Mouse (Mus musculus) ovary, postnatal 36 days (tissue): ENCODE data around the gene Emc10.
A peak's percentile ranks its signal among the peaks of the same experiment; 100 is the strongest.

Source experiments
- DNase-seq: peaks from one replicate; pipeline ENCODE4 v3.0.0; 2022; ENCODE audit warnings: low spot score, mixed read lengths

The Emc10 gene

GRCm38 (mm10) chr7:44525126-44525832, 28.9 kb upstream of the Emc10 start:
- peak; percentile 89 for DNase-seq

DNA sequence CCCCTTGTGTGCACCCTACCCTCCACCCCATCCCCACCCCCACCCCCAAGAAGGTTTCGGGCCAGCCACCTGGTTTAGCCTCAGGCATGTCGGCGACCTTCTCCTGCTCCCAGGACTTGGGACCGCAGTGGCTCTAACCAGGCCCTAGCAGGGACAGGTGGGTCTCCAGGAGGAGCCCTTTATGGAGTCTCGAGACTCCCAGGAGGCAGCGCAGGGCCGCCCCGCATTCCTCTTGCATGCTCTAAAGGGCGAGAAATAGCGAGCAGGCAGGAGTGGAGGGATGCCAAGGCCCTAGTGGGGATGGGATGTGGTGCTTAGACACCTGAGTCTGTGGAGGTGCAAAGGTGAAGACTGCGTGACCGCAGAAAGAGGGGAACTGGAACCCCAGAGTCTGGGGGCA, 28.2 kb upstream of the Emc10 start, which contains the start of gene Mybpc2:
Gene Mybpc2, minus strand, starts transcription at position 155 of the 400 bp plus-strand sequence.
- DNase-seq, result no peak

DNA sequence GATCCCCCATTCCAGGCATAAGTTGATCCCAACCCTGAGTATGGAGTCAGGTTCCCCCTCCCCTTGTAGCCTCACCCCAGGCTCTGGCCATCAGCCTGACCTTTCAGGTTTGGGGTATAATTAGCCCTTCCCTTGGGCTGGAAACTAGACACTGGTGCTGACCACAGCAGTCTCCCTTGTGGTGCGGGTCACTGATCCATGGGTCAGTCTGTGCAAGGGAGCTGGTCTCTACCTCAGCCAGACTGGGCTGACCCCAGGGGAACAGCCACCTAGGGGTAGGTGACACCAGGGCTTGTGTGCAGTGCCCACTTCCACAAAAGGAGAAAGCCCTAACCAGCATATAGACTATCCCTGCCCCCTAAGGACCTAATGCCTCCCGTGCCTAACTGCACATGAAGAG, 26.7 kb upstream of the Emc10 start:
- no peak for DNase-seq

- DNase-seq, result peak; percentile 53
Measured at GRCm38 (mm10) chr7:44521710-44522109, 25.4 kb upstream of the Emc10 start.

- no peak for DNase-seq
Measured at GRCm38 (mm10) chr7:44520990-44521389, 24.7 kb upstream of the Emc10 start.

GRCm38 (mm10) chr7:44519240-44519913, 23.0 kb upstream of the Emc10 start:
- no peak for DNase-seq

DNA sequence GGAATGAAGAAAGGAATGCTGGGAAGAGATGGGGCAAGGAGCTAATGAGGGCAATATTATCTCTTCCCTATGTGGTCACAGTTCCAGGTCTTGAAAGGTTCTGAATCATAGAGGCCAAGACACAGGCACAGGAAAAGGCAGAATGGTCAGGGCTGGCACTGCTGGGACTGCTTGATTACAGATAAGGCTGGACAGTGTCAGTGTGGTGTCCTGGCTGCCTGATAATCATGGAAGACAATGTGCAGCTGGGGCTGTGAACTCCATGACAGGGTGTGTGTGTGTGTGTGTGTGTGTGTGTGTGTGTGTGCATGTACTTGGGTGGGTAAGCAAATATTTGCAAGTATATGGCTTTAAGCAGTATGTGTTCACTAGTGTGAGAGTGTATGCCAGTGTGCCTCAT, 11.2 kb upstream of the Emc10 start:
- DNase-seq, result no peak

DNA sequence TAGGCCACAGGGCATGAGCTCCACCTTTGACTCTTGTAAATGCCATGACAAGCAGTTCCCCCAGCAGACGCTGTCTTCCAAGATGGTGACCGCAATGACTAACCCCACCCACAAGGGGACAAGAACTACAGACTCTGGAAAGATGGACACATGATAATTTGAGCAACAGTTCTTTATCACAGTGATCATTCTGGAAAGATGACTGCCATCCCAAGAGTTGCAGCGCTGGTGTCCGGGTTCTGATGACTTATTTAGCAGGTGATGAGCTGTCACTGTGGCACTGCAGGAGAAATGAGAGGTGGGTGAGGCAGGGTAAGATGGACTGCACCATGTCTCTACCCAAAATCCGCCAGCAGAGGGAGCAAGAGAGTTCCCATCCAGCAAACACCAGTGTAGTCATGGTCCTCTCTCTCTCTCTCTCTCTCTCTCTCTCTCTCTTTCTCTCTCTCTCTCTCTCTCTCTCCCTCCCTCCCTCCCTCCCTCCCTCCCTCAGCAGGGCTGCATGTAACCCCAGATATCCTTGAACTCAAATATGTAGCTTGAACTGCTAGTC, 5.3 kb upstream of the Emc10 start:
- DNase-seq, result peak; percentile 45

GRCm38 (mm10) chr7:44500046-44500445, 3.7 kb upstream of the Emc10 start:
- no peak for DNase-seq

GRCm38 (mm10) chr7:44498922-44499321, 2.6 kb upstream of the Emc10 start:
- no peak for DNase-seq

DNA sequence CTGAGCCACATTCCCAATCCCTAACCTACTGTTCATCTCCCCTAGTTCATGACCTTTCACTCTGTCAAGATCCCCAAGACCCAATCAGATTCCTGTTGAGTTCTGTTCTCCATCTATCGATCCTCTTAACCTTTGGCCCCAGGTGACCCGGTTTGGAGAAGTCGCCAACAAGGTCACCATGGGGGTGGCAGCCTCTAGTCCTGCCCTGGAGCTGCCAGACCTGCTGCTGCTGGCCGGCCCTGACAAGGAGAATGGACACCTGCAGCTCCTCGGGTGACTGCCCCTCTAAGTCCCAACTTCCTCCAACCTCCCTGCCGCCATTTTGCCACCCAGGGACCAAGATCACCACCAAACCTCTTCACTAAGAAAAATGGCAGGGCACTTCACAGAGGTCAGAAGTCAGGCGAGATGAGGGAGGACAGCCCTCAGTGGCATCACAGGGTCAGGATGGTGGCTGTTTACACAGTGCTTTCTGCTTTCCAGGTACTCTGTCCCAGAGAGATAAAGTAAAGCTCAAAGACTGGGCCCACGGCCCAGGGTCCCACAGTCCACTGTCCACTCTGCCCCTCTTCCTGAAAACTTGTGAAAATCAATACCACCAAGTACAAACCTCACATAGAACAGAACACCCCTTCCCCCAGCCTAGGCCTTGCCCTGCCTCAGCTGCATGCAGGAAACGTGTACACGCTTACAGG, 1.2 kb upstream of the Emc10 start:
- DNase-seq, result no peak

DNA sequence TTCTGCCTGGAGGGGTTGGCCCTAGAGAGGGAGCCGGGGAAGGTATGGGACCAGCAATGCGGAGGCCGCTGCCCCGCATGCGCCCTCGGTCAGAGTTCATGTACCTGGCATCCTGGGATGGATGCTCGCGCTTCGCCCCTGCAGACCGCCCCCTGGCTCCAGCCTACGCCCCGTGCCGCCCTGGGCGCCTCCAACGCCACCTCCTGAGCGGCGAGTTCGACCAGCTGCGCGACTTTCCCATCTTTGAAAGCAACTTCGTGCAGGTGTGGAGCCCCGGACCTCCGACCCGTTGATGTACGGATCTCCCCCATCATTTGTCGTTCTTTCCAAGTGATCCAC, 411 bp upstream of the Emc10 start:
- no peak for DNase-seq

- DNase-seq, result no peak
Measured at GRCm38 (mm10) chr7:44495086-44495485, 1.2 kb downstream of the Emc10 start.

- DNase-seq, result no peak
Measured at GRCm38 (mm10) chr7:44494681-44495080, 1.6 kb downstream of the Emc10 start.

- DNase-seq, result peak; percentile 2
Measured at GRCm38 (mm10) chr7:44492166-44492826, 4.0 kb downstream of the Emc10 start.

DNA sequence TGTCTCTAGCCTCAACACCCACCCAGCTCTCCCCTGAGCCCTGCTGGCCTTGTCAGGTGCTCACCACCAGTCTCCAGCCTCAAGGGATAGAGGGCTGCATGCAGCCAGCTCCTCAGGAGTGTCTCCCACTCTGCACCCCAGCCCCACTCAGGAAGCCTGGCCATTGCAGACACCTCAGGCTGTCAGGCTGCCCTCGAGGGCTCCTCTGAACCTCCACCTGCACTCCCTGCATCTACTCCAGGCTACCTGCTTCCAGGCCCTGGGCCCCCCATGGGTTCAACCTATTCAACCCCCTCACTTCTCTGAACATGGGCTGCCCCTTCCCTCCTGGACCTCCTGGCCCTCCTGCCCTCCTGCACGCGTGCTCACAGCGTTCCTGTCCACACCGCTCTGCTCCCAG, 4.9 kb downstream of the Emc10 start:
- DNase-seq, result peak; percentile 2

- DNase-seq, result no peak
Measured at GRCm38 (mm10) chr7:44490281-44490680, 6.0 kb downstream of the Emc10 start.

- peak; percentile 2 for DNase-seq
Measured at GRCm38 (mm10) chr7:44488545-44488944, 7.8 kb downstream of the Emc10 start.

GRCm38 (mm10) chr7:44487936-44488335, 8.4 kb downstream of the Emc10 start:
- DNase-seq, result peak; percentile 1

DNA sequence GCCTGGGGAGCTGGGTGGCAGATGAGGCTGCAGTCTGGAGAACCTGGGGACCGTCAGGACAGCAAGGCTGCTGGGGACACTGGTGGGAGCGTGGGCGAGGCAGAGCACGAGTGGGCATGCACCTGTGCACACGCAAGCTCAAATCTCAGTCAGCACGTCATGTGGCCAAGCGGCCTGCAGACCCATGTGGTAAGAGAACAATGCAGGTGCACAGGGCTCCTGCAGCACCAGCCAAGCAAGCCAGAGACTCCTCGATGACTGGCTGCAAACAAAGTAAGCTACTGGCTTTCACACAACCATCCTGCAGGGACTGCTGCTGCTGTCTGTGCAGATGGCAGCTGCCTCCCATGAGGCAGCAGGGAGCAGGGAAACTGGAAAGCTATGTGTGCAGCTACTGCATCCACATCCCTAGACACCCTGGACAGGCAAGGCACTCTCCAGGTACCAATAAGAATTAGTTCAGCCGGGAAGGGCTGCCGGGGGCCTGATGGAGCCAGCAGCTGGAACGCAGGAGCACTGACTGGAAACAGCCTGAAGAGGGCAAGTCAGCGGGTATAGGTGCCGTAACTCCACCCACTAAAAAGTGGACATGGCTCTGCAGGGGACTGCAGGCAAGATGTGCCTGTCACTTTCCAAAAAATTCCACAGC, 9.3 kb downstream of the Emc10 start:
- DNase-seq, result peak; percentile 4

DNA sequence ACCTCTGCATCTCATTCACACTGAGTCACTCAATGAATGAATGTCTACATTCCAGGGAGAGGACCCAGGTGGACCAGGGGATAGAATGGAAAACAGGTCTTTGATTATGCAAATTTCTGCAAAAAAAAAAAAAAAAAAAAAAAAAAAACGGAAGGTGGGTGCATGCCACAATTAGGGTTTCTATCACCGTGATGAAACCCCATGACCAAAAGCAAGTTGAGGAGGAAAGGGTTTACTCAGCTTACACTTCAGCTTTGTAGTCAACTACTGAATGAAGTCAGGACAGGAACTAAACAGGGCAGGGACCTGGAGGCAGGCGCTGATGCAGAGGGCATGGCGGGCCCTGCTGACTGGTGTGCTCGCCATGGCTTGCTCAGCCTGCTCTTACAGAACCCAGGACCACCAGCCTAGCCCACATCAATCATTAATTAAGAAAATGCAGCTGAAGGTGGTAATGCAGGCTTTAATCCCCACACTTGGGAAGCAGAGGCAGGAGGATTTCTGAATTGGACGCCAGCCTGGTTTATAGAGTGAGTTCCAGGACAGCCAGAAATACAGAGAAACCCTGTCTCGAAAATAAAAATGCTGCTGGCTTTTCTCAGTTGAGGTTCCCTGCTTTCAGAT, 10.6 kb downstream of the Emc10 start:
- no peak for DNase-seq
